Mouse (Mus musculus) liver, embryonic 12.5 days (tissue): ENCODE measurements around the gene Sprr2j-ps. TPM values are rescaled to one million over a fixed set of nuclear protein-coding genes. Genes with fewer than 3 reads are reported as not detected.

Experiments
- ATAC-seq: fragments of 200-750 bp; cut with Nextera tagmentation; 2 replicates; pipeline ENCODE4 v1.8.0; 2017; ENCODE audit warnings: moderate number of reproducible peaks, mild to moderate bottlenecking, moderate library complexity
- H3K27ac ChIP-seq: fragments of 300-500 bp; sonication (generic); 2 replicates; pipeline ENCODE4 v1.5.1; 2016; ENCODE audit warnings: mild to moderate bottlenecking
- H3K27me3 ChIP-seq: fragments of 300-500 bp; sonication (generic); replicated peaks from 2 replicates; pipeline ENCODE4 v1.6.1; 2016; ENCODE audit warnings: mild to moderate bottlenecking, moderate library complexity
- H3K36me3 ChIP-seq: fragments of 300-500 bp; sonication (generic); 2 replicates; pipeline ENCODE4 v1.6.1; 2016; ENCODE audit warnings: mild to moderate bottlenecking, moderate library complexity
- H3K4me1 ChIP-seq: fragments of 300-500 bp; sonication (generic); 2 replicates; pipeline ENCODE4 v1.6.1; 2016
- H3K4me2 ChIP-seq: fragments of 300-500 bp; sonication (generic); 2 replicates; pipeline ENCODE4 v1.6.1; 2016; ENCODE audit warnings: mild to moderate bottlenecking, moderate library complexity
- H3K4me3 ChIP-seq: fragments of 300-500 bp; sonication (generic); 2 replicates; pipeline ENCODE4 v1.5.1; 2016; ENCODE audit warnings: mild to moderate bottlenecking, moderate library complexity
- H3K9ac ChIP-seq: fragments of 300-500 bp; sonication (generic); 2 replicates; pipeline ENCODE4 v1.6.1; 2016; ENCODE audit warnings: mild to moderate bottlenecking, moderate library complexity
- H3K9me3 ChIP-seq: fragments of 300-500 bp; sonication (generic); replicated peaks from 2 replicates; pipeline ENCODE4 v1.6.1; 2016; ENCODE audit warnings: mild to moderate bottlenecking, moderate library complexity
- WGBS: fragments of 180-500 bp; shearing (Covaris S2); methylation state at CpG from one replicate; pipeline ENCODE4 v1.1.7; 2016; ENCODE audit not compliant: insufficient replicate concordance; 5-methylcytosine and 5-hydroxymethylcytosine counted together
- polyA plus RNA-seq: library from polyadenylated mRNA; unstranded; fragments of >200 nt; fragmentation: Nextera tagmentation; extraction: Ambion mirVana; gene quantifications from 2 replicates; pipeline ENCODE4 v1.2.1, GENCODE M21; 2016

The Sprr2j-ps gene
- polyA plus RNA-seq, result not detected in 2 replicates

GRCm38 (mm10) chr3:92417782-92418181 lies at the start of gene Sprr2j-ps:
Sprr2j-ps (plus strand) TSS chr3:92418082.
- ATAC-seq, result no peak
- no peaks in the 10 kb centered on the region for H3K27me3 ChIP-seq
- 68% methylated on average over 2 of the region's 2 CpGs for WGBS

GRCm38 (mm10) chr3:92373613-92374012 lies 44.3 kb upstream of the Sprr2j-ps start:
- no peak for ATAC-seq
- Histone ChIP-seq H3K9ac (no peak overlapping the region), H3K4me2 (no peak overlapping the region), H3K27ac (no peak overlapping the region), H3K4me1 (no peaks in the 10 kb centered on the region), H3K4me3 (no peak overlapping the region), H3K9me3 (no peaks in the 10 kb centered on the region), H3K27me3 (no peaks in the 10 kb centered on the region), H3K36me3 (no peaks in the 10 kb centered on the region)
- 50% methylated on average over 2 of the region's 2 CpGs for WGBS

More at GRCm38 (mm10) chr3:92417782-92418181, at the start of gene Sprr2j-ps:
- Histone ChIP-seq H3K27ac (no peak within 1 kb of the TSS), H3K36me3 (no peaks in the 10 kb centered on the region), H3K9ac (no peak within 1 kb of the TSS), H3K4me2 (no peak within 1 kb of the TSS), H3K4me3 (no peak within 1 kb of the TSS), H3K9me3 (no peaks in the 10 kb centered on the region), H3K4me1 (no peaks in the 10 kb centered on the region)

GRCm38 (mm10) chr3:92385385-92385784 lies 32.5 kb upstream of the Sprr2j-ps start, which contains the start of gene Sprr2h:
Sprr2h (plus strand) TSS chr3:92385685.
- Histone ChIP-seq H3K27ac (no peak within 1 kb of the TSS), H3K4me1 (no peaks in the 10 kb centered on the region), H3K27me3 (no peaks in the 10 kb centered on the region), H3K4me3 (no peak within 1 kb of the TSS), H3K36me3 (no peaks in the 10 kb centered on the region), H3K4me2 (no peak within 1 kb of the TSS), H3K9ac (no peak within 1 kb of the TSS), H3K9me3 (no peaks in the 10 kb centered on the region)
- WGBS, result 50% methylated on average over 1 of the region's 1 CpGs
- no peak for ATAC-seq

- H3K36me3 ChIP-seq, result no peaks in the 10 kb centered on the region
- WGBS, result 41% methylated on average over 1 of the region's 1 CpGs
- no peak overlapping the region for H3K4me3 ChIP-seq
- no peaks in the 10 kb centered on the region for H3K27me3 ChIP-seq
- H3K9me3 ChIP-seq, result no peaks in the 10 kb centered on the region
- H3K27ac ChIP-seq, result no peak overlapping the region
- no peaks in the 10 kb centered on the region for H3K4me1 ChIP-seq
- no peak overlapping the region for H3K9ac ChIP-seq
- no peak for ATAC-seq
- H3K4me2 ChIP-seq, result no peak overlapping the region
Observed at GRCm38 (mm10) chr3:92394301-92394700, 23.6 kb upstream of the Sprr2j-ps start.

- H3K9ac ChIP-seq, result no peak within 1 kb of the TSS
- H3K9me3 ChIP-seq, result no peaks in the 10 kb centered on the region
- 65% methylated on average over 2 of the region's 2 CpGs for WGBS
- H3K4me2 ChIP-seq, result no peak within 1 kb of the TSS
- H3K36me3 ChIP-seq, result no peaks in the 10 kb centered on the region
- no peak within 1 kb of the TSS for H3K4me3 ChIP-seq
- H3K27ac ChIP-seq, result no peak within 1 kb of the TSS
- no peaks in the 10 kb centered on the region for H3K27me3 ChIP-seq
- H3K4me1 ChIP-seq, result no peaks in the 10 kb centered on the region
- ATAC-seq, result no peak
Observed at GRCm38 (mm10) chr3:92407691-92408090, 10.2 kb upstream of the Sprr2j-ps start, which contains the start of gene Sprr2i. Sprr2i (plus strand) TSS chr3:92407991.

GRCm38 (mm10) chr3:92429323-92429722 lies 11.4 kb downstream of the Sprr2j-ps start, which contains the start of gene Gm9774:
Gm9774 (minus strand) TSS chr3:92429423.
- Histone ChIP-seq H3K9me3 (no peaks in the 10 kb centered on the region), H3K27ac (no peak within 1 kb of the TSS), H3K36me3 (no peaks in the 10 kb centered on the region), H3K4me3 (no peak within 1 kb of the TSS), H3K4me1 (no peaks in the 10 kb centered on the region), H3K9ac (no peak within 1 kb of the TSS), H3K27me3 (no peaks in the 10 kb centered on the region), H3K4me2 (no peak within 1 kb of the TSS)
- no peak for ATAC-seq
- WGBS, result 80% methylated on average over 6 of the region's 6 CpGs

- Histone ChIP-seq H3K27me3 (no peaks in the 10 kb centered on the region), H3K4me3 (no peak within 1 kb of the TSS), H3K4me2 (no peak within 1 kb of the TSS), H3K9ac (no peak within 1 kb of the TSS), H3K36me3 (no peaks in the 10 kb centered on the region), H3K9me3 (no peaks in the 10 kb centered on the region), H3K27ac (no peak within 1 kb of the TSS), H3K4me1 (no peaks in the 10 kb centered on the region)
- WGBS, result 78% methylated on average over 2 of the region's 2 CpGs
- ATAC-seq, result no peak
Observed at GRCm38 (mm10) chr3:92432282-92432681, 14.4 kb downstream of the Sprr2j-ps start, which contains the start of gene Sprr2k. Sprr2k (plus strand) TSS chr3:92432582.

GRCm38 (mm10) chr3:92438689-92439088 lies 20.8 kb downstream of the Sprr2j-ps start, which contains the start of gene Sprr1b:
Sprr1b (minus strand) TSS chr3:92438789.
- Histone ChIP-seq H3K4me3 (no peak within 1 kb of the TSS), H3K27ac (no peak within 1 kb of the TSS), H3K9ac (no peak within 1 kb of the TSS), H3K4me2 (no peak within 1 kb of the TSS), H3K4me1 (no peaks in the 10 kb centered on the region), H3K9me3 (no peaks in the 10 kb centered on the region), H3K27me3 (no peaks in the 10 kb centered on the region), H3K36me3 (no peaks in the 10 kb centered on the region)
- 83% methylated on average over 3 of the region's 3 CpGs for WGBS
- ATAC-seq, result no peak

GRCm38 (mm10) chr3:92440177-92440576 lies 22.3 kb downstream of the Sprr2j-ps start:
- H3K36me3 ChIP-seq, result no peaks in the 10 kb centered on the region
- H3K9ac ChIP-seq, result no peak overlapping the region
- H3K4me2 ChIP-seq, result no peak overlapping the region
- H3K4me3 ChIP-seq, result no peak overlapping the region
- no peak overlapping the region for H3K27ac ChIP-seq
- WGBS, result 58% methylated on average over 3 of the region's 3 CpGs
- no peak for ATAC-seq
- H3K9me3 ChIP-seq, result no peaks in the 10 kb centered on the region
- H3K27me3 ChIP-seq, result no peaks in the 10 kb centered on the region
- H3K4me1 ChIP-seq, result no peaks in the 10 kb centered on the region

GRCm38 (mm10) chr3:92455151-92455550 lies 37.3 kb downstream of the Sprr2j-ps start:
- Histone ChIP-seq H3K36me3 (no peaks in the 10 kb centered on the region), H3K4me2 (no peak overlapping the region), H3K9me3 (no peaks in the 10 kb centered on the region), H3K27ac (no peak overlapping the region), H3K27me3 (no peaks in the 10 kb centered on the region), H3K4me3 (no peak overlapping the region), H3K9ac (no peak overlapping the region), H3K4me1 (no peaks in the 10 kb centered on the region)
- 65% methylated on average over 5 of the region's 5 CpGs for WGBS
- no peak for ATAC-seq

- Histone ChIP-seq H3K4me3 (no peak within 1 kb of the TSS), H3K9ac (no peak within 1 kb of the TSS), H3K9me3 (no peaks in the 10 kb centered on the region), H3K4me1 (no peaks in the 10 kb centered on the region), H3K4me2 (no peak within 1 kb of the TSS), H3K27me3 (no peaks in the 10 kb centered on the region), H3K27ac (no peak within 1 kb of the TSS), H3K36me3 (no peaks in the 10 kb centered on the region)
- no peak for ATAC-seq
- WGBS, result 32% methylated on average over 2 of the region's 2 CpGs
Observed at GRCm38 (mm10) chr3:92458620-92459019, 40.7 kb downstream of the Sprr2j-ps start, which contains the start of gene Sprr3. Sprr3 (minus strand) TSS chr3:92458720.

GRCm38 (mm10) chr3:92466576-92466975 lies 48.7 kb downstream of the Sprr2j-ps start:
- Histone ChIP-seq H3K27ac (no peak overlapping the region), H3K4me3 (no peak overlapping the region), H3K9me3 (no peaks in the 10 kb centered on the region), H3K27me3 (no peaks in the 10 kb centered on the region), H3K9ac (no peak overlapping the region), H3K36me3 (no peaks in the 10 kb centered on the region), H3K4me1 (no peaks in the 10 kb centered on the region), H3K4me2 (no peak overlapping the region)
- no peak for ATAC-seq
- WGBS, result 73% methylated on average over 1 of the region's 1 CpGs

- Histone ChIP-seq H3K4me3 (no peak overlapping the region), H3K9ac (no peak overlapping the region), H3K27me3 (no peaks in the 10 kb centered on the region), H3K4me1 (no peaks in the 10 kb centered on the region), H3K27ac (no peak overlapping the region), H3K4me2 (no peak overlapping the region), H3K9me3 (no peaks in the 10 kb centered on the region), H3K36me3 (no peaks in the 10 kb centered on the region)
- no peak for ATAC-seq
Observed at GRCm38 (mm10) chr3:92467424-92467823, 49.5 kb downstream of the Sprr2j-ps start.
